Mouse (Mus musculus): Measurements from ENCODE around the gene Abcb8.

DNA sequence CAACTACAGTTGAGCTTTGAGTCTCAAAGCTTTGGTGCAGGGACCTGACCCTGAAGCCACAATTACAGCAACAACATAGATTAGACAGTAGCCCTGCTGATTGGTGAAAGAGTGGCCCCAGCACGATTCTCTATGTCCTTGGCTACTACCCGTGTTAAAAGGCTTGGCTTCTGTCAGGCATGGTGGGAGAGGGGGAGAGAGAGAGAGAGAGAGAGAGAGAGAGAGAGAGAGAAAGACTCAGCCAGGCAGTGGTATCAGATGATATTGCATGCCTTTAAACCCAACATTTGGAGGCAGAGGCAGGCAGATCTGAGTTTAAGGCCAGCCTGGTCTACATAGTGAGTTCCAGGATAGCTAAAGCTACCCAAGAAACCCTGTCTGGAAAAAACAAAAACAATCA, 11.5 kb upstream of the Abcb8 start:
- no peak for TF ChIP-seq MAFK (IDR thresholded peaks at IDR 0.05; ENCODE audit: insufficient read depth, low read depth, low read length)
- TF ChIP-seq CHD2 (IDR thresholded peaks at IDR 0.05; ENCODE audit: low read depth, low read length) = no peak
- TF ChIP-seq ZNF384 (IDR thresholded peaks at IDR 0.05; ENCODE audit: low read depth, low read length) = no peak
- no peak for TF ChIP-seq HCFC1 (IDR thresholded peaks at IDR 0.05; ENCODE audit: borderline replicate concordance, insufficient read depth, low read length)
- no peak for TF ChIP-seq ZC3H11A (IDR thresholded peaks at IDR 0.05; ENCODE audit: borderline replicate concordance, low read depth, low read length)

Measured in ES-E14 (cell line).